Mouse (Mus musculus) layer of hippocampus, adult 9-10 months (tissue): ENCODE measurements around the gene Rgcc.

Source experiments
- DNase-seq: peaks from one replicate; pipeline ENCODE4 v3.0.0; 2022; ENCODE audit warnings: low spot score

Rgcc gene

GRCm38 (mm10) chr14:79278927-79279326 lies 22.5 kb downstream of the Rgcc start:
- DNase-seq = no peak

GRCm38 (mm10) chr14:79277922-79278321 lies 23.5 kb downstream of the Rgcc start:
- DNase-seq = no peak

- DNase-seq = no peak
Observed at GRCm38 (mm10) chr14:79275870-79276395, 25.5 kb downstream of the Rgcc start.

GRCm38 (mm10) chr14:79275441-79275840 lies 26.0 kb downstream of the Rgcc start:
- DNase-seq = no peak

GRCm38 (mm10) chr14:79273697-79274477 lies 27.6 kb downstream of the Rgcc start:
- no peak for DNase-seq

GRCm38 (mm10) chr14:79272991-79273390 lies 28.5 kb downstream of the Rgcc start:
- no peak for DNase-seq

GRCm38 (mm10) chr14:79272188-79272694 lies 29.2 kb downstream of the Rgcc start:
- no peak for DNase-seq

GRCm38 (mm10) chr14:79269551-79269950 lies 31.9 kb downstream of the Rgcc start:
- DNase-seq = no peak

- DNase-seq = no peak
Observed at GRCm38 (mm10) chr14:79267878-79268277, 33.6 kb downstream of the Rgcc start.

GRCm38 (mm10) chr14:79267382-79267781 lies 34.1 kb downstream of the Rgcc start:
- no peak for DNase-seq

- DNase-seq = no peak
Observed at GRCm38 (mm10) chr14:79266408-79266807, 35.0 kb downstream of the Rgcc start.

- DNase-seq = no peak
Observed at GRCm38 (mm10) chr14:79265738-79266137, 35.7 kb downstream of the Rgcc start.

- DNase-seq = no peak
Observed at GRCm38 (mm10) chr14:79263321-79263720, 38.1 kb downstream of the Rgcc start.

- no peak for DNase-seq
Observed at GRCm38 (mm10) chr14:79262677-79263076, 38.8 kb downstream of the Rgcc start.

- DNase-seq = no peak
Observed at GRCm38 (mm10) chr14:79259062-79259779, 42.2 kb downstream of the Rgcc start.

GRCm38 (mm10) chr14:79256656-79257055 lies 44.8 kb downstream of the Rgcc start:
- no peak for DNase-seq

GRCm38 (mm10) chr14:79255786-79256185 lies 45.7 kb downstream of the Rgcc start:
- no peak for DNase-seq

GRCm38 (mm10) chr14:79251727-79252285 lies 49.6 kb downstream of the Rgcc start:
- DNase-seq = no peak

- DNase-seq = no peak
Observed at GRCm38 (mm10) chr14:79244571-79244970, 56.9 kb downstream of the Rgcc start.

GRCm38 (mm10) chr14:79243038-79243883 lies 58.2 kb downstream of the Rgcc start:
- no peak for DNase-seq

GRCm38 (mm10) chr14:79242386-79242720 lies 59.1 kb downstream of the Rgcc start:
- no peak for DNase-seq
